Mouse (Mus musculus) lung, adult 2 months (tissue): ENCODE measurements around the gene Smo.

Experiments used
- CTCF ChIP-seq: fragments of 200-500 bp; IDR thresholded peaks from 2 replicates; pipeline ENCODE4 v1.5.1; 2011; ENCODE audit warnings: mild to moderate bottlenecking, low read length, control low read depth; ENCODE audit not compliant: insufficient read depth
- POLR2A ChIP-seq: fragments of 200-500 bp; IDR thresholded peaks from 2 replicates; pipeline ENCODE4 v1.6.1; 2011; ENCODE audit warnings: low read depth, mild to moderate bottlenecking, control low read depth, low read length, borderline replicate concordance; ENCODE audit errors: extremely low read depth

DNA sequence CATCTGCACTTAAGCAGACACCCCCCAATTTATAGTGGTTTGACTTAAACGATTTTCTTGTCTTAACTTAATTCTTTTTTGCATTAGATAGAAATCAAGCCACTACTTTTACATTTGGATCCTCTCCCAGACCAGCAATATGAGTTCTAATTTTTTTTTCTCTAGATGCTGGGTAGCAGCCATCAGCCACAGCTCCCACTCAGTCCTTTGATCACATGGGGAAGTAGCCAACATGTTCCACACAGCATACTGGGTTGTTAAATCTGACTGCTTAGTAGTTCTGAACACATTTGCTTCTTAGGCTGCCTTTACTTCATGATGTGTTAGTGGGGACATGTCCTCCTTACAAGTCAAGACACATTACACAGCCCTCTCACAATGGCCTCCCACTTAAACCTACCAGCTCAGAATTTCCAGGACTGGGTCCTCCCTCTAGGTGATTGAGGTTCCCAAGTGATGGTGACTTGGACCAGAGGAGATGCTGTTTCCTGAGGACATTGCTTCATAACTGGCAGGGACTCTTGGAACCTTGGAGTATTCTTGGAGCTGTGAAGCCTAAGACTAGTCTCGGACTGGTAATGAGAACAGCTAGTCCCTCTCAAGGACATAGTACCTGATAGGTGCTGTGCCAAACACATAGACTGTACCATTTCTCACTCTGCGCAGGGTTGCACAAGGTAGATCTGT is 16.3 kb downstream of the Smo start:
- no peak for TF ChIP-seq CTCF
- TF ChIP-seq POLR2A = no peak
